Mouse (Mus musculus) lung, embryonic 16.5 days (tissue): Measurements from ENCODE around the gene Exd2. TPM values are rescaled to one million over a fixed set of nuclear protein-coding genes. Genes with fewer than 3 reads are reported as not detected.
A peak's percentile ranks its signal among the peaks of the same experiment; 100 is the strongest.

Experiments
- ATAC-seq: fragments of 200-750 bp; cut with Nextera tagmentation; 2 replicates; pipeline ENCODE4 v1.8.0; 2017; ENCODE audit warnings: low read depth, mild to moderate bottlenecking, moderate library complexity
- H3K27ac ChIP-seq: fragments of 300-500 bp; sonication (generic); 2 replicates; pipeline ENCODE4 v1.5.1; 2014; ENCODE audit warnings: mild to moderate bottlenecking, control low read depth, low read length
- H3K27me3 ChIP-seq: fragments of 300-500 bp; sonication (generic); 2 replicates; pipeline ENCODE4 v1.6.1; 2014; ENCODE audit warnings: low read depth, low read length, mixed read lengths; ENCODE audit not compliant: control insufficient read depth, insufficient read depth
- H3K36me3 ChIP-seq: fragments of 300-500 bp; sonication (generic); 2 replicates; pipeline ENCODE4 v1.6.1; 2014; ENCODE audit warnings: low read length; ENCODE audit not compliant: control insufficient read depth, insufficient read depth
- H3K4me1 ChIP-seq: fragments of 300-500 bp; sonication (generic); replicated peaks from 2 replicates; pipeline ENCODE4 v1.6.1; 2014; ENCODE audit warnings: low read length, mixed read lengths; ENCODE audit not compliant: control insufficient read depth, insufficient read depth
- H3K4me2 ChIP-seq: fragments of 300-500 bp; sonication (generic); 2 replicates; pipeline ENCODE4 v1.6.1; 2014; ENCODE audit warnings: low read depth, low read length, control low read depth
- H3K4me3 ChIP-seq: fragments of 300-500 bp; sonication (generic); 2 replicates; pipeline ENCODE4 v1.5.1; 2014; ENCODE audit warnings: mild to moderate bottlenecking, low read length, control low read depth
- H3K9ac ChIP-seq: fragments of 300-500 bp; sonication (generic); 2 replicates; pipeline ENCODE4 v1.6.1; 2014; ENCODE audit warnings: low read length, control low read depth
- H3K9me3 ChIP-seq: fragments of 300-500 bp; sonication (generic); 2 replicates; pipeline ENCODE4 v1.6.1; 2016; ENCODE audit warnings: low read length; ENCODE audit not compliant: control insufficient read depth
- WGBS: fragments of 180-500 bp; shearing (Covaris S2); extraction: QIAGEN DNeasy Blood & Tissue Kit; methylation state at CpG from one replicate; pipeline ENCODE4 v1.1.7; 2014; 5-methylcytosine and 5-hydroxymethylcytosine counted together
- polyA plus RNA-seq: library from polyadenylated mRNA; unstranded; fragments of >200 nt; fragmentation: Nextera tagmentation; extraction: Ambion mirVana; gene quantifications from 2 replicates; pipeline ENCODE4 v1.2.1, GENCODE M21; 2015

Exd2 gene
- polyA plus RNA-seq, 1 experiment from 2014 or later, result 29.6 TPM

DNA sequence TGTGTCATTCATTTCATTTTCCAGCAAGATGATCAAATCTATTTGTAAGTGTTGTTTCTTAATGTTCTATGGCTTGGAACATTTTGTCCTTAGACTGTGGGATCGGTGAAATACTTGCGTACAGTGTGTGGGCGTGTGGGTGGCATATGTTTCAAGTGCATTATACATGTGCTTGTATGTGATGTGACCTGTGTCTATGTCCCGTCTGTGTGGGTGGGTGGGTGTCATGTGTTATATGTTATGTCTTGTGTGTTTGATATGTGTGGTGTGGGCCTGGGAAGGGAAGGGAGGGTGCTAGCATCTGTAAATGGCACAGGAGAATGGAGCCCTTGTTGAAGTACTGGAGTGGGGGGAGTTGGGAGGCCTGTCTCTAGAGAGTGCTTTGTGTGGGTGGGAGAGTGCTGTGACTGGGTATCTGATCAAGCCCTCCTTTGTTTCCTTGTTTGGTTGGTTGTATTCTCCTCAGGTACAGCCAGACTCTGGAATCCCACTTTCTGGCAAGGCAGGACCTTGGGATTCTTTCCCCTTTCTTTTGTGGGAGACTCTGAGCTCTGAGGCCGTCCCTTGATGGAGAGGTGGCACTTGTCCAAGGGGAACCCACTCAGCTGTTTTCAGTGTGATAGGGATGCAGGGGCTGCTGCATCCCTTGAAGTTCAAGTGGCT is 65.0 kb downstream of the Exd2 start:
- Histone ChIP-seq H3K27ac (no peak overlapping the region), H3K9ac (no peak overlapping the region), H3K4me3 (no peak overlapping the region), H3K27me3 (no peaks in the 10 kb centered on the region), H3K36me3 (no peaks in the 10 kb centered on the region), H3K4me2 (no peak overlapping the region), H3K4me1 (peaks cover 10% of the 10 kb centered on the region), H3K9me3 (no peaks in the 10 kb centered on the region)
- no peak for ATAC-seq
- WGBS, result 76% methylated on average over 5 of the region's 5 CpGs

DNA sequence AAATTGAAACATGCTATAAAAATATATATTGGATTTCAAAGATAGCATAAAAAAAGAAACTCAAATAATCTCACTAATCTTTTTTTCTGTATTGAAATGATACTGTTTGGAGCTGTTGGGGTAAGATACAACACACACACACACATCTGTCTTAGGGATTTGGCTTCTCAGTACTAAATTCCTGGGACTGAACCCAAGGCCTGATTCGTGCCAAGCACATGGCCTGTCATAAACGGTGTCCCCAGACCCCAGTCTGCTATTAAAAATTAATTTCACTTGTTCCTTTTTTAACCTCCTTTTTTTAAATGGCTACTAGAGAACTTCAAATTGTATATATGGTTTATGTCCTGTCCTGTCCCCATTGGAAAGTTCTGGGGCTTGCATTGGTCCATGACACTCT is 67.2 kb downstream of the Exd2 start:
- 49% methylated on average over 2 of the region's 2 CpGs for WGBS
- no peak overlapping the region for H3K27ac ChIP-seq
- no peak overlapping the region for H3K9ac ChIP-seq
- H3K9me3 ChIP-seq, result no peaks in the 10 kb centered on the region
- H3K4me2 ChIP-seq, result no peak overlapping the region
- no peaks in the 10 kb centered on the region for H3K36me3 ChIP-seq
- ATAC-seq, result no peak; the same call in 1 of the 2 replicates
- peaks cover 10% of the 10 kb centered on the region for H3K4me1 ChIP-seq
- no peaks in the 10 kb centered on the region for H3K27me3 ChIP-seq
- no peak overlapping the region for H3K4me3 ChIP-seq

DNA sequence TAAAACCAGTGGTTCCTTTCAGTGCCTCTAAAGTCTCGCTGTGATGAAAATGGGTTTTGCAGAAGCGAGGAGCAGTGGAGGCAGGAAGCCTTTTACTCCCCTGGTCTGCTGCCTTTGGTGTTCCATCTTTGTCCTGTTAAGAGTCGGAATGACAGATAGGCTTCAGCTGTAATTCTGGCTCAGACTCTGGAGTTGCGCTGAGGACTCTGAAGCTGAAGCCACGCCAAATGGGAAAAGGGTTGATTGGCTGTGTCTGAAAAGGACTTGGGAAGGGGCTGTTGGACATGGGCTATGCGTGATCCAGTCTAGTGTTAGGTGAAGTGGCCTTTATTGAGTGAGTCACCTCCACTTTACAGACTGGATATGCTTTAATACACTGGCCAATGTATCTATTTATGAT is 67.7 kb downstream of the Exd2 start:
- no peaks in the 10 kb centered on the region for H3K27me3 ChIP-seq
- 48% methylated on average over 6 of the region's 6 CpGs for WGBS
- peaks cover 10% of the 10 kb centered on the region for H3K4me1 ChIP-seq

DNA sequence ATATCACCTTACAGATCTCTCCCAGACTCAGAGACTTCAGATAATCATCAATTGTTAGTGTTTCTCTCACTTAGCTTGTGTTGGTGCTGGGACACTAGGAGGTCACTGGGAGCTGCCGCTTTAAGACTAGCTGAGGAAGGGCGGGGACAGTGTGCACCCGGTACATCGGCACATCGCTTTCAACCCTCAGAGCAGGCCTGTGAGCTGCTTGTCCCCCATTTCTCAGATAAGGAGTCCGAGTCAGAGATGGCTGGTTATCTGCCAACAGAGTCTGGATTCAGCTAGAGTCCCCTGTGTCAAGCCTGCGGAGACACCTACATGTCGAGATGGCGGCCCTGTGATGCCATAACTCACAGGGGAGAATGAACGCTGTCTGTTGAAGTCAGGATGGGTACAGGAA is 68.7 kb downstream of the Exd2 start:
- no peaks in the 10 kb centered on the region for H3K36me3 ChIP-seq
- no peak overlapping the region for H3K9ac ChIP-seq
- no peaks in the 10 kb centered on the region for H3K9me3 ChIP-seq
- H3K4me1 ChIP-seq, result peaks cover 10% of the 10 kb centered on the region
- H3K4me2 ChIP-seq, result no peak overlapping the region
- no peak for ATAC-seq
- WGBS, result 61% methylated on average over 10 of the region's 10 CpGs
- no peak overlapping the region for H3K27ac ChIP-seq
- no peak overlapping the region for H3K4me3 ChIP-seq
- no peaks in the 10 kb centered on the region for H3K27me3 ChIP-seq

More for the DNA sequence above, 67.7 kb downstream of the Exd2 start:
- no peak overlapping the region for H3K27ac ChIP-seq
- peak; percentile 55; the same call in 1 of the 2 replicates for ATAC-seq
- H3K9ac ChIP-seq, result no peak overlapping the region
- no peak overlapping the region for H3K4me3 ChIP-seq
- H3K4me2 ChIP-seq, result no peak overlapping the region
- H3K9me3 ChIP-seq, result no peaks in the 10 kb centered on the region
- no peaks in the 10 kb centered on the region for H3K36me3 ChIP-seq

DNA sequence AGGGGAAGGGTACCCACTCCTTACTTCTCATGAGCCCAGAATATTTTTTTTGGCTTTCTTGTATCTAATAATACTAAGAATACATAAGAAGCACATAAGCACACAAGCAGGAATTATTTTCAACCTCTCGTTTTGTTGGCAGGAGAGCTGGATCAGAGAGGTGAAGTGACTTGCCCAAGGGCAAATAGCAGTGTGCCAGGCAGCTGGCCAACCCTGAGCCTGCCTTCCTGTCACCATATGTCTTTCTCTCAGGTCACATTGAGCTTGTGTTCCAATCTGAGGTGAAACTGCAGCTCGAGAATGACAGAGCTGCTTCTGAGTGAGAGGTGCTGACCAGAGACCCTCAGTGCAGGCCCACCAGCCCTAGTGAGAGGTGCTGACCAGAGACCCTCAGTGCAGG is 71.0 kb downstream of the Exd2 start:
- Histone ChIP-seq H3K9me3 (no peaks in the 10 kb centered on the region), H3K27me3 (no peaks in the 10 kb centered on the region), H3K27ac (no peak overlapping the region), H3K4me3 (no peak overlapping the region), H3K9ac (no peak overlapping the region), H3K4me1 (peaks cover 12% of the 10 kb centered on the region), H3K4me2 (no peak overlapping the region), H3K36me3 (no peaks in the 10 kb centered on the region)
- ATAC-seq, result no peak
- WGBS, result 56% methylated on average over 2 of the region's 2 CpGs

DNA sequence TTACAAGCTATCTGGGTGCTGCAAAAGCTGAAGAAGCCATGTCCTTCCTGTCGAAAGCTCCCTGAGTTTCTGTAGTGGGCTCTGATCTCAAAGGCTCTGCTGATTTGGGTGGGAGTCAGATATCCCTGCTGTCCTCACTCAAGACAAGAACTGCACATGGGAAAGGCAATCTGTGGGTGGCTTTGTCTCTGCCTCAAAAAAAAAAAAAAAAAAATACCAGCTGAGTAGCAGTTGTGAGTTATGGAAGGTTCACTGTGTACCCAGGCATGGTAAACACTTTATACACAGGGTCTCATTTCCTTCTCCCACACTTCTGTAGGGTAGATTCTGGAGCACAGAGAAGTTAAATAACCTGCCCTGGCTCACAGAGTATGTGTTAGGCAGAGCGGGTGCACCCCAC is 74.4 kb downstream of the Exd2 start:
- Histone ChIP-seq H3K9me3 (no peaks in the 10 kb centered on the region), H3K4me3 (no peak overlapping the region), H3K4me2 (no peak overlapping the region), H3K4me1 (peaks cover 2% of the 10 kb centered on the region; the same call in 1 of the 2 replicates), H3K9ac (no peak overlapping the region), H3K27ac (no peak overlapping the region), H3K27me3 (no peaks in the 10 kb centered on the region), H3K36me3 (no peaks in the 10 kb centered on the region)
- 75% methylated on average over 2 of the region's 2 CpGs for WGBS
- ATAC-seq, result no peak

DNA sequence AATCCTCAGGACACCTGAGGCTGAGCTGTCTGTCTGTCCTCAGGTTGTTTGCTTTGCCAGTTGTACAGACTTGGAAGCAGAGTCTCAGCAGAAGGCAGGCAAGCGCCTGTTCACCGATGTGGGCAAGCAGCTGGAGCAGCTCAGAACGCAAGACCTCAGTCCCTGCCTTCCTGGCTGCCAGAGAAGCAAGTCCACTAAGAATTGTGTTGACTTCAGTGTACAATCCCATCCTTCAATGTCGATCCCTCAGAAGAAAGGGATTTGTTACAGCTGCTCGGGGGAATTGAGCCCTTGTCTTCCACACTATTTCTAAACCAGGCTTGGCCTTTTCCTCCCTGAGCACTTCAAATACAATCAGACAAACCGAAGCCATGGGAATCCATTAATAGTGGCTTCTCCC is 75.4 kb downstream of the Exd2 start:
- ATAC-seq, result peak; percentile 74

DNA sequence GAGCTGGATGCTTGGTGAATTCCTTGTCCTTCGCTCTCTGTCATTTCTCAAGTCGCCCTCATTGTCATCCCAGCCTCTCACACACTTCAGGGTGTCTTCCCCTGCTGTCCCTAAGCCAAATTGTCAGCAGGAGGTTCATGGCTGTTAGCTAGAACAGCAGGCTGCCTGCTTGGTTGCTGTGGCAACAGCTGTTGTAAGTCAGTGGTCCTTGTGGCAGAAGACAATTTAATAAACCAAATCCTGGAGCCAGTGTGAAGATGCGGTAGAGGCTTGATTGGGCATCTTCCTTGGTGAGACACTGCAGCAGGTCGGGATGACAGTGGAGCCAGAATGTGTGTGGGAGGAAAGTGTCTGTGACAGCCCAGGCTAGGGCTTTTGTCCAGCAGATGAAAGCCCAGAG is 82.4 kb downstream of the Exd2 start:
- H3K4me1 ChIP-seq, result peaks cover 3% of the 10 kb centered on the region
- no peak overlapping the region for H3K9ac ChIP-seq
- no peaks in the 10 kb centered on the region for H3K9me3 ChIP-seq
- 30% methylated on average over 4 of the region's 4 CpGs for WGBS
- H3K27ac ChIP-seq, result no peak overlapping the region
- H3K4me3 ChIP-seq, result no peak overlapping the region
- no peaks in the 10 kb centered on the region for H3K36me3 ChIP-seq
- H3K4me2 ChIP-seq, result no peak overlapping the region
- H3K27me3 ChIP-seq, result no peaks in the 10 kb centered on the region
- ATAC-seq, result no peak

More for the DNA sequence above, 75.4 kb downstream of the Exd2 start:
- Histone ChIP-seq H3K9ac (no peak overlapping the region), H3K4me1 (peaks cover 2% of the 10 kb centered on the region; the same call in 1 of the 2 replicates), H3K36me3 (no peaks in the 10 kb centered on the region), H3K4me3 (no peak overlapping the region), H3K27me3 (no peaks in the 10 kb centered on the region), H3K9me3 (no peaks in the 10 kb centered on the region), H3K4me2 (no peak overlapping the region), H3K27ac (no peak overlapping the region)
- WGBS, result 32% methylated on average over 6 of the region's 6 CpGs

DNA sequence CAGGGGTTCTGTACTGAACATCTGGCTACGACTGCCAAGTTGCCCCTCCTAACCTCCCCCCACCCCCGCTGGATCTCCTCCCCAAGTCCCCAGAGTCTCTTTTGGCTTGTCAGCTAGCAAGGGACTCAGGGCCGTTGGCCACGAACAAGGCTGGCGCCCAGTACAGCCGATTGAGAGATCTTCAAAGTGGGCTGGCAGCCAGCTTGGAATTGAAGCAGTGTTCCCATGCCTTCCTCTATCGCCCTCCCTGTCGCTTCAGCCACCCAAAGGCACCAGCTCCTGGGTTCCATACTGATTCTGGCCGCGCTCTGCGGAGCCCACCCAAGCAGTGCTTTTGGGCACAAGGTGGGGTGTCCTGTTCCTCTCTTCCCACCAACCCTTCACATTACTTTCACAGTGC is 86.8 kb downstream of the Exd2 start:
- peaks cover 6% of the 10 kb centered on the region for H3K4me1 ChIP-seq
- H3K4me3 ChIP-seq, result no peak overlapping the region
- H3K9ac ChIP-seq, result no peak overlapping the region
- no peaks in the 10 kb centered on the region for H3K27me3 ChIP-seq
- no peak overlapping the region for H3K4me2 ChIP-seq
- H3K9me3 ChIP-seq, result no peaks in the 10 kb centered on the region
- 58% methylated on average over 11 of the region's 11 CpGs for WGBS
- peak; percentile 61 for ATAC-seq
- H3K27ac ChIP-seq, result peak overlapping the region; percentile 55
- H3K36me3 ChIP-seq, result no peaks in the 10 kb centered on the region
